Mouse (Mus musculus) cerebellum, adult 9-11 months (tissue): ENCODE data around the gene Mrtfa.

Experiments
- DNase-seq: peaks from one replicate; pipeline ENCODE4 v3.0.0; 2022

The Mrtfa gene

DNA sequence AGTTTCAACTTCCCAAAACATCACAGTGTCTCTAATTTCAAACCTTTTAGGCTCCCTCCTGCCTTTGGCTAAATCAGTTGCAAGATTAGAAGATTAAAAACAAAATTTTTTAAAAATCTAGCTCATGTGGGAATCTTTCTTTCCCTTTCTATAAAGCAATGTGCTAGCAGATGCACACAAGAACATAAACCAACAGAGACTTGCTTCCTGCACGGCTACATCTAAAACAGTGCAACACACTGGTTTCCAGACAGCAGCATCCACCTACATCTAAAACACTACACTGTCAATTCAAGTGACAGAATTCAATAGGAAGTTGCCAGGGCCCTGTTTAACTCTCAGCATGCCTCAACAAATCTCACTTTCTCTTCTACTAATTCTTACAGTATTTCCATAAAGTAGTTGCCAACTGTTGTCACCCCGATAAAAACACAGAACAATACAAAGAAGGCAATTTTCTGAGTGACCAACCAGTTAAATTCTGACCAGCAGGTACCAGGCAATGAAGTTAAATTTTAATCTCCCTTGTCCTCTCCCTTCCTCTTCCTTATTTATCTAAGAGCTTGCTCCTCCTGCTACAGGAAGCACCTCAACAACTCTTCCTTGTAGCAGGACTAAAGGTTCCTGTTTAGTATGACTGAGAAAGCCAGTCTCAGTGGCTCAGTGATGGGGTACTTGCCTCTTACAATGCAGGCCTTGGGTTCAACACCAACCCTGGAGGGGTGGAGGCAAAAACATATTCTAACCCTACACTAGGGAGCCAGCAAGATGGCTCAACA lies 35.5 kb downstream of the Mrtfa start:
- no peak for DNase-seq

DNA sequence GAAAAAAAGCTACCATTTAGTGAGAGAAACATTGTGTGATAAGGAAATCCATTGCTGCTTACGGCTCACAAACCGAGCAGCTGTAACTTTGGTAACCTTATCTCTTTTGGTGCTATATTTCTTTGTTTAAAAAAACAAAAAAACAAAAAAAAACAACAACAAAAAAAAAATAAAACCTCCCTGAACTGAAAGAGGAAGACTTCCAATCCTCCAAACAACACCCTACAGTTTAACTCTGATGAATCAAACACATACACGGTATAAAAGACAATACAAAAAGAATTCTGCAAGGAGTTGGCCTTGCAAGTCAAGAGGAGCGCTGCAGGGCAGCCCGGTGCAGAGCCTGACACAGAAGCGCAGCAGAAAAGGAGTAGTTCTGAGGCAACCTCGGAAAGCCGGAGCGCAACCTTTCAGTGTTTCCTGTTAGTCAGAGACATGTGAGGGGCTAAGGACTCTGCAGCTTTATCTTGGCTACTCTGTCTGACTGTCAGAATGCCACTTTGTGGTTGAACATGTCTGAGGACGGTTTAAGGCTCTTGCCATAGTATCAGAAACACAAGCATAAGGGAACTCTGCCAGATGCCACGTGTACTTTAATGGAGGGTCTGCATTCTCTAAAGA lies 48.5 kb downstream of the Mrtfa start:
- no peak for DNase-seq

DNA sequence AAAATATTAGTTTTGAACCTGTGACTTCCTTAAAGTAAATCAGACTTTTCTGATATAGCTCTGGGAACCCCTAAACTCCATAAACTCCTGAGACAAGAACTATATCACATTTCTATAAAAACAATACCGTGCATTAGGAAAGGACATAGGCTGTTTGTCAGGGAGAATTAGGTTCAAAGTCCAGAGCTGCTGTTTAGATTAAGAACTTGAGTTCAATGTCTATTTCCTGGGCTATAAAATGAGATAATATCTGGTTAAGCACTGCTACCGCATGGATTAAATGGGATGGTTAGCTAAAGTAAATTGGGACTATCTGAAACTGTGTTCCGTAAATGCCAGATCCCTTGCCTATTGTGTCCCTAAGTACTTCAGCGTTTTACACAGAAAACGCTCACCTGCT lies 50.6 kb downstream of the Mrtfa start:
- DNase-seq = no peak

DNA sequence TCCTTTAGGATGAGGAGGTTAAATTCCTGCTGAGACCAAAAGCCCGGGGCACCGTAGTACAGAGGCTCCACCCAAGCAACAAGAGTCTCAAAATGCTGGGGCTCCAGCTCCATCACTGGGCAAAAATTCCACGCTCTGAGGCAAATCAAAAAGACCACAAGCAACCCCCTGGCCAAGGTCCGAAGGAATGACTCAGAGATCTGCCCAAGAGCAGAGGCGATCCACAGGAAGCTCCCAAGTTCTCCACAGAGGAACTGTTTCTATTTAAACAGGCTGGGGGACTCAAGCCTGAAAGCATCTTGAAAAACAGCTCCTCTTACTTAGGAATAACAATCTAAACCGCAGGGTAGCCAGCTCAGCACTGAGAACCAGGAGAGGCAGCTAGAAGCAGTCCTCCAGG lies 53.3 kb downstream of the Mrtfa start:
- DNase-seq = no peak

DNA sequence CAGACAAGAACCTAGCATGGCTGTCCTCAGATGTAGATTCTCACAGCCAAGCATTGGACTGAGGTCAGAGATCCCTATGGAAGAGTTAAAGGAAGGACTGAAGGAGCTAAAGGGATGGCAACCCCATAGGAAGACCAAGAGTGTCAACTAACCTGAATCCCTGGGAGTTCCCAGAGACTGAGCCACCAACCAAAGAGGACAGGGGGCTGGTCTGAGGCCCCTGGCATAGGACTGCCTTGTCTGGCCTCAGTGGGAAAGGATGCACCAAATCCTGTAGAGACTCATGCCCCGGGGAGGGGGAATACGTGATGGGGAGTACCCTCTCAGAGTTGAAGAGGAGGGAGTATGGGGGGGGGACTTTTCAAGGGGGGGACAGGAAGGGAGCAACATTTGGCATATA lies 56.8 kb downstream of the Mrtfa start:
- no peak for DNase-seq

DNA sequence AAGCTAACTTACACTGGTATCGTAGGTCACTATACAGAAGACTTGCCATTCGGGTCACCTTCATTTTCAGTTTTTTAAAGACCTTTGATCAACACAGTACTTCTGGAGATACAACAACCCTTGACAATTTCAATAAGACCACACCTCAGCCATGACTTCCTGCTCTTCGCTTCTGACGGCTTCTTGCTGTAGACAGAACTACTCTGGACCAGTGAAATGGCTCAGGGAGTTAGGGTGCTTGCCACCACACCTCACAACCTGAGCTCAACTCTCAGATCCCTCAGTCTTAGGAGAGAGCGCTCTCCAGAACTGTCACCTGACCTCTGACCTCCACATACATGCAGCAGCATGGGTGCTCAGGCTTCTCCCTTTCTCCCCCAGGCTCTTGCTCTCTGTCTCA lies 59.4 kb downstream of the Mrtfa start:
- DNase-seq = no peak

DNA sequence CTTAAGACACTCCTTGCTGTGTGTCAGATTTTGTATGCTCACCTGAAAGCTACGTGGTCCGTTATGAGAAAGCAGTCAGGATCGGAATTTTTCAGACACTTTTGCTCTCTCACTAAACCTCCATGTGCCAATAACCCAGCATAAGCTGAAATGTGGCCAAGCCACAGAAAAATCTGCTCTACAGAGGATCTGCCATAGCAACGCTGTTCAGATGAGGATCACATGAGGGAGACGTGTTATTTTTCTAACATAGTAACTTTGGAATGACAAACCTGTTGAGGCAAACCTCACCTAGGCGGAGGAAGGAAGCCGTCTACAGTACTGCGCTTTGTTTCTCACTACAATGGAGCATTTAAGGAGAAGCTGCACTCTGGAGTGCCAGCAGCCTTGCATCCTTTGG lies 60.6 kb downstream of the Mrtfa start:
- no peak for DNase-seq

DNA sequence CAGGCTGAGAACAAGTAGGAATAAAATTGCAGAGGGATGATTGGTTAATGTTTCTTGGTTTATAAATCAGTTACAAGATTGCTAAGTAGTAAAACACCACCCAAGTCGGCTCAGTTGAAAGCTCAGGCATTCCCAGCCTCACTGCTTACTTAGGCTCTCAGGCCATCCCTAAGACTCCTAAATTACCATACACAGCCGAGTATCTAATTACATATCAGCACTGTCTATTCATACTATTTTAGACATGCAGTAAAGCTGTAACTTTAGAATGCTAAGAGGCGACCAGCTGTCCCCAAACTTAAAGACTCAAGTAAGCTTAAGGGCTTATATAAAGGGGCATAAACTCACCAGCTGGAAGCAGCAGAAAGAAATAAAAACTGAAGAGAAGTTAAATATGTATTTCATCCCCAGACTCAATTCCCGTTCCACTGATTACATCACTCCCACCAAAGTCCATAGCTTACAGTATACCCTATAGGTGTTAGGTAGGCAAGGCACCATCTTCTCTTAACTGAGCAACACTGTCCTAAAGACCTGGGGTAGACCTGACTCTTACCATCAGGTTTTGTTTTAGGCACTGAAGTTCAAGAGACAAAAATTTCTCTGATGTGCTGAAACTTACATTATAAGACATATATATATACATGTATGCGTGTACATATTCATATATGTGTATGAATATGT lies 62.3 kb downstream of the Mrtfa start:
- DNase-seq = no peak

DNA sequence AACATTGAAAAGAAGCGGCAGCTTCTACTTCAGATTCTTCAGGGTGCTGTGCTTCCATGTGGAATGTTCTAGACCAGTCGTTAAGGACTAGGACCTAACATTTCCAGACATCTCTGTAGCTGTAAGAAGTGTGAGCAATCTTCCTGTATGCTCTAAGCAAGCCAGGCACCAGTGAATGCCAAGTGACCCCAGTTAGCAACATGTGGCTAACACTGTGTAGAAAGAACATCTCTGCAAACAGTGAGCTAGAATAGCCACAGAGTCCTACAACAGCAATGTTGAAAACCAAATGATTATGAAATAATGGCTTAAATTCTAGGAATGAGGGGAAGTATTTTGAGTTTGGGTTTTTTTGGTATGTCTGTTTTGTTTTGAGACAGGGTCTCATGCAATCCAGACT lies 66.3 kb downstream of the Mrtfa start:
- DNase-seq = no peak

DNA sequence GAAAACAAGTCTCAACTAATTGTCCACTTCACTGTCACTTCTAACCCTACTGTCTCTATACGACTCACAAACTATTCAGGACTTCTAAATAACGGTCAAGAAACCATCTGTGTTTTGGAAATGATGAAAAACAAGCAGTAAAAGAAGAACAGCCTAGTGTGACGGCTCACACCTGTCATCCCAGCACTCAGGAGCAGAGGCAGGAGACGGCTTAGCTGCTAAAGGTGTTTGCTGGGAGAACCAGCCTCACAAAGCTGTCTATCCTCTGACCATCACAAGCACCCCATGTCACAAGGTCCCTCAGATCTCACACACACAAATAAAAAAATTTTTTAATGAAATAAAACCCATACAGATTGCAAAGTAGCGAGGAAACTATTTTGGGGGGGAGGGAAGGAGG lies 67.4 kb downstream of the Mrtfa start:
- no peak for DNase-seq

DNA sequence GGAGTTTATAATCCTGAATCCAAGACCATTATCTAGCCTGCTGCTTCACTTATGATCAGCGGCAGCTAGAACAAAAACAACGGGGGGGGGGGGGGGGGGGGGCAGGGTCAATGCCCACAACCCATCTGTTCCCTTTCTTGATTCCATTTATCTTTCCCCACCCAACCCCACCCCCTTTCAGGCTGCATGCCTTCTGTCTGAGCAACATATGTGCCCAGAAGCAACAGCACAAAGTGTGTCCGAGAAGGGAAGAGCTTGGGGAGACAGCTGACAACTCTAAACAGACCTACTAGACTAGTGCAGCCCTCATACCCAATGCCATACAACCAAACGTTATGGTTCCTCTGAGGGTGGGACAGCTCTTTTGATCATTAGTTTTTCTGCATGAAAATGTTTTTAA lies 68.0 kb downstream of the Mrtfa start:
- DNase-seq = no peak

DNA sequence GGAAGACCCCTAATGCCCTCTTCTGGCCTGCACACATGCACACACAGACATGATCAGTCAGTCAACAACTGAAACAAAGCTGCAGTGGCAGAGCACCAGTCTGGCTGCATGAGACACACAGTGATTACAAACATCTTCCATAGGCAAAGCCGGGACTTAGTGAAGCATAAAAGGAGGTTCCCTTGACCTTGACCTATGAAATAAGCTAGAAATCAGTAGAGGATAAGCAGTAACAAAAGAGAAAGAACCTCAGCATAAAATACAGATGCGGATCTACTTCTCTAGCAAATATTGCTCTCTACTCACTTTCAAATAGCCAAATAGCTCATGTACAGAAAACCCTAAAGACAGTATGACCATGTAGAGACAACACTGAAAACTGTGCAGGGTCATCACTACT lies 68.5 kb downstream of the Mrtfa start:
- DNase-seq = no peak

DNA sequence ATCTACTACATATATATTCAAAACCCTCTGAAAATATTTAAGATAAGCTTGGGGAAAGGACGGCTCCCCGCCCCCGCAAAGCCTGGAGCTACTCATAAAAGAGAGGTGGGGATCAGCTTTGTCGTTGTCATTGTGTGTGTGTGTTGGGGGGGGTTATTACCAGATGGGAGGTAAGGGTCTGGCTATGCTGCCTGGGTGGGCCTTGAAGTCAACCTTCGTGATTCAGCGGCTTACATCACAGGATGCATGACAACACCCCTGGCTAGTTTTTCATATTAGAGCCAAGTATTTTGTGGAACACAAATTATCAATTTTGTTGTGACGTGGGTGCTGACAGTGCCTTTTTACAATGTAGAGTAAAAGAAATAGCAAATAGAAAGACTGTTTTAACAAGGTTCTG lies 69.6 kb downstream of the Mrtfa start:
- no peak for DNase-seq

DNA sequence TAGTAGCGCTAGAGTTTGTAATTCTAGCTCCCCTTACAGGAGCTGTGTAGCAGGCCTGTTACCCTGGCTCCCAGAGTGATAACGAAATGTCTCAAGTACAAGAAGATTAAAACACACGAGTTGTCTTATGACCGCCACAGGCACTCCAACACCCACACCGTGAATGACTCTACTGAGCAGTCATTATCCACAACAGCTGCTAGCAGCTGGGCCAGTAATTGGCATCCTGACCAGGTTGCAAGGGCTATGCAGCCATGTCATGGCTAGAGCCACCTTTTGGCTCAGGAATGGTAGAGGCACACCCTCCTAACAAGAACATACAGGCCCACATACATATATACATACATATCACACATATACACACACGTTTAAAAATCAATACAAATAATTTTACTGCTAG lies 70.4 kb downstream of the Mrtfa start:
- DNase-seq = no peak

DNA sequence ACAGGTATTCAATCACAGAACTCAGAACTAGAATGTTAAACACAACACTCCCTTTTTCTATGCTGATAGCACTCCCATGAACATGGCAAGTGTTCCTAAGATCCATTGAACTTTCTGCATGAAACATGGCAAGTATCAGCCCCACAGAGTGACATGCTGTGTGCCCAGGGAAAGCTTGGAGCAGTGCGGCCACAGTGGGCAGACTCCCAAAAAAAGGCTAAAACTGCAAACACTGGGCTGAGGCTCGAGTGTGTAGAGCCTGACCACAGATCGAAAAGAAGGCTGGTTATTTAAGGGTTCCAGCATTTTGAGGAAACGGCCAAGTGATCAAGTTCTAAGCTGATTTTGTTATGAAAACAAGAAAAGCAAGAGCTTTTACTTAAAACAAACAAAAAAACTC lies 72.3 kb downstream of the Mrtfa start:
- DNase-seq = peak; percentile 10

DNA sequence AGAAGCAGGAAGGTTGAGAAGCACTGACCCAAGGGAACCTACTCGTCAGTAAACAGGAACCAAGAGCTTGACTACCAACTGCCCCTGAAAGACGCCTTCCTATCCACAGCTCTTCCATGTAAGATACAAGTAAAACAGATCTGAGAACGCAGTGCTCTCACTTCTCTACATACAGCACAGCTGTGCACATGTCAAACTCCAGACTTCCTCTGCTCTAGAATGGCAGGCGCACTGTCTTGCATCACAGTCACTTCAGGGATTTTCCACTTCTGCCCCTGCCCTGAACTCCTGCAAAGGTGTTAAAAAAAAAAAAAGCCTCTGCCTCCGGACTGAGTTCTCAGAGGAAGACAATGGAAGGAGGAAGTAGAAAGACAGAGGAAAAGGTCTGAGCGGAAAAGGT lies 78.0 kb downstream of the Mrtfa start:
- DNase-seq = no peak

DNA sequence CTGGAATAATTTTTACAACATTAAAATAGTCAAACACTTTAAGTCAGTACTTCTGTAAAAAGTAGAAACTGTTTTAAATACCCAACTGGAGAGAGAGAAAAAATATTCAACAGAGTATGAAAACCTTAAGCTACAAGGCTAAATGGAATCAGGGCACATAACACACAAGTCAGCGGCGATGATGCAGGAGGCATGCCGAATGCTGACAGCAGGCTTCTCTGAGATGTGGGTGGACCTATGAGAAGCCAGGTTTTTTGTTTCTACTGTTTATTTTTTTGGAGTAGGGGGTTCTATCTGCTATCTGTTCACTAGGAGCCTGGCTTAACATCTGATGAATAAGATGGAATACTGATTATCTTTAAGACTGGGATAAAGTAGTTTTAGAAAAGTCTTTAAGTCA lies 80.2 kb downstream of the Mrtfa start:
- no peak for DNase-seq

DNA sequence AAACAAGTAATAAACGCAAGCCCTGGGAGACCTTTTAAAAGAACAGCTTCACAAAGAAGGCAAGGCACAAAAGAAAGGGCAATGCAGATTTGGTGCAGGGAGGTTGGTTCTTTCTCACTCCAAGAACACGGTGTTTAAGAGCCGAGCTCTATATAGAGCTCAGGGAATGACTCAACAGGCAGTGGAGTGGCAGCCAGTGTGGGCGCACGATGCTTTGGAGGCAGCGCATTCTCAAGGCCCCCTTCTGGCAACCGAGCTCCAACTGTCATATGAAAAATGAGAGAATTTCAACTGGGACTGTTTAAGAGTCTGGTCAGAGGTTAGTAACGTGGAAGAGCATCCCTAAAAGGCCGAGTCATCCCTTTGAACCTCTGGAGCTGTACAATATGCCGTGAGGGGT lies 84.6 kb downstream of the Mrtfa start:
- no peak for DNase-seq

DNA sequence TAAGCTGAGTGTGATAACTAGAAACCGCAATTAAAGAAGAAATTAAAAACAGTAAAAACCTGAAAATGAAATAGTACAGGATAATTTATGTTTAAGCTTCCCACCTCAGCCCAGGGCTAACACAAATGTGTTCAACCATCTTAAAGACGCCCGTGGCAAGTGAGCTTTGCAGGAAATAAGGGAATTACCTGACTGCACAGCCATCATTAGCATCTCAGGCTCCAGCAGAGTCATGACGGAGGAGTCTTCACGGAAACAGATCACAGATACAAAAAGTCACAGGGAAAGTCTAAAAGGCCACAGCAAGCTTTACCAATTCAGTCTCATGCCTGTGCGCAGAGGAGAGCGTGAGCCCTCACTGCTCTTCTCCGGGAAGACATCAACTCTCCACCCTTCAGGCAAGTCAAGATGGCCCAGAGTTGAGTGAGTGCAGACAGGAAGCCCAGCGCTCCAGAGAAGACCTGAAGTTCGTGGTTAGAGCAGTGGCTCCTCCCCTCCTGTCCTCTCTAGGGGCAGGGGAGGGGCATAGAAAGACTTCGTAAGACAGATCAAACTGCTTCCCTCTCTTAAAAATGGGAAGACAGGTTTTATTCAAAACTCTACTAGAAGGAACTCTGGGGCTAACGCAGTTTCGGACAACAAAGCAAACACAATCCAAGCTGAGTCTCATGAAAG lies 85.8 kb downstream of the Mrtfa start:
- no peak for DNase-seq

DNA sequence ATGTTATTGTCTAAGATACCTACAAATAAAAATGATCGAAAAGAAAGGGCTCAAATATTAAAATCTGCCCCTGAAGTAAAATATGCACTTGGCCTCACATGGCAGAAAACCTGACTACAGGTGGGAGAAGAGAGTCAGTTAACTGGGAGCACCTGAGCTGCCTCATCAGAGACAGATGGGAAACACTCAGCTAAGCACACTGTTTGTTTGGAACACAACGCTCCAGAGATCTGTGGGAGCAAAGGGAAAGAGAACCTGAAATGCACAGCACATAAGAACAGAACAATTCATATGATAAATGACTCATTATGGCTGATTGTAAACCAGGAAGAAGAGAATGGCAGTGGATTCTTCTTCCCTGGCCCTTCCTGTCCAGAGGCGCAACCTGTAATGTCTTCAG lies 87.1 kb downstream of the Mrtfa start:
- DNase-seq = no peak

DNA sequence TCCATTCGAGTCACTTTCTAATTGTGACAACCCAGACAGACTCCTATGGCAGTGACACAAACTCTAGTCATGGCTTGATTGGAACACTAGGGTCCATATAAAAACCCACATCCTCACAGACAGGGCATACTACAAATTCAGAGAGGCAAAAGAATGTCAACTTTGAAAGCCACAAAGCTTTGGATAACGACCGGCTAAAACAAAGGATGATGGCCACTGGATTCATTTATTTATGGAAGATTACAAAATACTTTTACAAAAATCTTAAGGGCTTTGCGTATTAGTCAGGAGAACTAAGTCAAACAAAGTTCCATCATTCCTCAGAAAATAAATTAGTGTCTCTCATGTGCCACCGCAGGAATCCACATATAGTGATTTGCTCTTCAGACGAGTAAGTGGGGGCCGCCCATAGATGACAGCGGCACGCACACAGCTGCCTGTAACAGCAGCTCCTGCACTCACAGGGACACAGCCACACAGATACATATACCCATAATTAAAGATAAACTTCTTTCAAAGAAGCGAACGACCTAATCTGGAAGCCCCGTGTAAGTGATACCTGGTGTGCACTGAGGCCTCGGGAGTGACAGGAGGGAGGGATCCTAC lies 88.2 kb downstream of the Mrtfa start:
- no peak for DNase-seq

DNA sequence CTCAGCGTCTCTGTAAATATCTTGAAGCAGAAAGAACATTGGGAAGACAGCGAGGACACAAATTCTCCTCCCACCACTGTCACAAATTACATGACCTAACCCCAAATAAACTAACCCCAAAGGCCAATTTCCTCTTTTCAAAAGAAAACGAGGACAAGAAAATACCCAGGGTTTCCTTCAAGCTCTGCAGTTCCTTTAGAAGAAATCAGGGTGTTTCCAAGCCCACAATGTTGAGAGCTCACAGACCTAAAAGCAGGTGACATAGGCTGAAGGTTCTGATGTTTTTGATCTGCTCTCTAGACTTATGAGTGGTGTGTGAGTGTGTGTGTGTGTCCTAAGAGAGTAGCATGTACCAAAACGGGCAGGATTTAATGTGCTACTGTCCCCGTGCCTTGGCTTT lies 89.2 kb downstream of the Mrtfa start:
- DNase-seq = no peak

DNA sequence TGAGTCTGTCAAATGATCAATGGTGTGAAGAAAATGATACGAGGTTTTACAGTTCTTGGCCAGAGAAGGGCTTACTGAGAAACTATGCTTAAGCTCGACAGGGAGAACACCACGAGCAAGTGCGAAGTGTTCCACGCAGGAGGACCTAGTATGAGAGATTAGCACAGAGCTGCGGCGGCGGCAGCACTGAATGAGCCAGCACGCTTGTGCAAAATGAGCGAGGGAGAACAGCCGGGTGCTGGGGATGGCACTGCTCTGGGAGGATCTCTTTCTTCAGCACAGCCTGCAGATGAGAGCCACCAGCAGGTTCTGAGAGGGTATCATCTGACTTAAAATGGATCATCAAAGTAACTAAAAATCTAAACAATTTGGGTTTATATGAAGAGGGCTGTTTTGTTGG lies 91.3 kb downstream of the Mrtfa start:
- DNase-seq = no peak

DNA sequence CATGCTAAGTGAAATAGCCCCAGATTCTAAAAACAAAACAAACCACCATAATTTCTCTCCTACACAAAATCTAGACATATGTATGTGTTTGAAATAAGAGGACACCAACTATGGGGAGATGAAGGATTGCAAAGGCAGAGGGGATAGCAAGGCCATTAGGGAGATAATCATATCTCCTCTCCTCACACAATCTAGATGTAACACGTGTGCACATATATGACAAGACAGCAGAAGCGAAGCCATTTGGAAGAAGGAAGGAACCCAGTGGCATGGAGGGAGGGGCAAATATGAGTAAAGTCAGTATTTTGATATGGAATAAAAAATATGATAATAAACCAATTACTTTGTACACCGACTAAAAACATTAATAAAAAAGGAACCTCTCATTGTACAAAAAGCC lies 91.9 kb downstream of the Mrtfa start:
- no peak for DNase-seq
